1 mouse cellular context compared by ENCODE assay signal in genomic region chr8:125569533-125570365, GRCm38 (mm10).
TF ChIP-seq lines count a peak whose summit lies in the region.

Gene Sipa1l2 (minus strand): TSS chr8:125569808.

TF ChIP-seq in CH12.LX, 34 proteins besides CTCF, POLR2A, EP300 and RAD21 (continued from another document):
- TF ChIP-seq TCF12 (IDR thresholded peaks at IDR 0.05; ENCODE audit: low read depth, low read length) (peak; percentile 71), TBP (conservative IDR thresholded peaks at IDR 0.05; ENCODE audit: low read depth, low read length) (no peak), MAZ (IDR thresholded peaks at IDR 0.05; ENCODE audit: low read depth, low read length) (peak; percentile 47; the same call in 1 of the 2 replicates), CHD1 (IDR thresholded peaks at IDR 0.05; ENCODE audit: low read depth, low read length) (no peak), E2F4 (IDR thresholded peaks at IDR 0.05; ENCODE audit: insufficient replicate concordance, low read depth, low read length) (no peak), UBTF (IDR thresholded peaks at IDR 0.05; ENCODE audit: low read depth, low read length) (peak; percentile 75; the same call in 1 of the 2 replicates), BHLHE40 (IDR thresholded peaks at IDR 0.05; ENCODE audit: low read depth, low read length) (no peak), SMC3 (IDR thresholded peaks at IDR 0.05; ENCODE audit: low read depth, low read length) (0 out of 2 replicates have a peak, but pooled peaks have one; percentile 12), ZKSCAN1 (IDR thresholded peaks at IDR 0.05; ENCODE audit: borderline replicate concordance, low read depth, low read length) (no peak), RCOR1 (conservative IDR thresholded peaks at IDR 0.05; ENCODE audit: low read depth, low read length) (no peak), PAX5 (IDR thresholded peaks at IDR 0.05; ENCODE audit: low read length) (no peak), ETS1 (conservative IDR thresholded peaks at IDR 0.05; ENCODE audit: low read depth, low read length) (no peak), ZMIZ1 (IDR thresholded peaks at IDR 0.05; ENCODE audit: low read depth, low read length) (peak; percentile 71; the same call in 1 of the 2 replicates), USF1 (IDR thresholded peaks at IDR 0.05; ENCODE audit: low read depth, low read length) (no peak), ELF1 (IDR thresholded peaks at IDR 0.05; ENCODE audit: low read depth, low read length) (peak; percentile 35; the same call in 1 of the 2 replicates), IRF4 (IDR thresholded peaks at IDR 0.05; ENCODE audit: low read depth, low read length) (peak; percentile 19; the same call in 1 of the 2 replicates), GABPA (IDR thresholded peaks at IDR 0.05; ENCODE audit: insufficient replicate concordance, low read depth, low read length) (no peak), MEF2A (IDR thresholded peaks at IDR 0.05; ENCODE audit: borderline replicate concordance, low read depth, low read length) (peak; percentile 12; the same call in 1 of the 2 replicates), ZNF384 (IDR thresholded peaks at IDR 0.05; ENCODE audit: low read depth, low read length) (no peak), ZC3H11A (IDR thresholded peaks at IDR 0.05; ENCODE audit: low read depth, low read length) (no peak), USF2 (conservative IDR thresholded peaks at IDR 0.05; ENCODE audit: low read depth, low read length) (no peak), JUND (conservative IDR thresholded peaks at IDR 0.05; ENCODE audit: low read depth, low read length) (no peak), CHD2 (IDR thresholded peaks at IDR 0.05; ENCODE audit: low read length) (no peak; the same call in 1 of the 2 replicates), SIN3A (IDR thresholded peaks at IDR 0.05; ENCODE audit: low read length) (0 out of 2 replicates have a peak, but pooled peaks have one; percentile 20), MXI1 (IDR thresholded peaks at IDR 0.05; ENCODE audit: low read depth, low read length) (peak; percentile 40; the same call in 1 of the 2 replicates)
TF ChIP-seq in CH12.LX: peak in this region for 14.
